Mouse (Mus musculus): ENCODE results near the gene Ablim2. TPM values are rescaled to one million over a fixed set of nuclear protein-coding genes. Genes with fewer than 3 reads are reported as not detected.

Ablim2 gene
- polyA plus RNA-seq, 1 experiment from 2014 or later, result 0.45 TPM

GRCm38 (mm10) chr5:35861456-35861855 lies 103.8 kb downstream of the Ablim2 start:
- Histone ChIP-seq H3K4me2 (ENCODE audit: low read depth, low read length) (no peak overlapping the region), H3K36me3 (ENCODE audit: control insufficient read depth, insufficient read depth) (no peaks in the 10 kb centered on the region), H3K27ac (ENCODE audit: low read length) (no peak overlapping the region), H3K27me3 (ENCODE audit: control insufficient read depth, insufficient read depth, low read depth, low read length) (no peaks in the 10 kb centered on the region), H3K9ac (ENCODE audit: low read depth, low read length) (no peak overlapping the region), H3K9me3 (replicated peaks; ENCODE audit: control insufficient read depth, low read length) (no peaks in the 10 kb centered on the region), H3K4me1 (ENCODE audit: control insufficient read depth, low read depth, low read length) (no peaks in the 10 kb centered on the region), H3K4me3 (ENCODE audit: low read depth, low read length) (no peak overlapping the region)
- 86% methylated on average over 2 of the region's 2 CpGs for WGBS (ENCODE audit: insufficient replicate concordance)
- no peak for ATAC-seq (ENCODE audit: low read depth)

- H3K9me3 ChIP-seq (replicated peaks; ENCODE audit: control insufficient read depth, low read length), result no peaks in the 10 kb centered on the region
- no peak overlapping the region for H3K4me2 ChIP-seq (ENCODE audit: low read depth, low read length)
- H3K4me1 ChIP-seq (ENCODE audit: control insufficient read depth, low read depth, low read length), result no peaks in the 10 kb centered on the region
- ATAC-seq (ENCODE audit: low read depth), result no peak
- H3K4me3 ChIP-seq (ENCODE audit: low read depth, low read length), result no peak overlapping the region
- H3K27me3 ChIP-seq (ENCODE audit: control insufficient read depth, insufficient read depth, low read depth, low read length), result no peaks in the 10 kb centered on the region
- 48% methylated on average over 4 of the region's 4 CpGs for WGBS (ENCODE audit: insufficient replicate concordance)
- H3K9ac ChIP-seq (ENCODE audit: low read depth, low read length), result no peak overlapping the region
- no peak overlapping the region for H3K27ac ChIP-seq (ENCODE audit: low read length)
- H3K36me3 ChIP-seq (ENCODE audit: control insufficient read depth, insufficient read depth), result no peaks in the 10 kb centered on the region
Measured at GRCm38 (mm10) chr5:35869973-35870372, 112.3 kb downstream of the Ablim2 start.

DNA sequence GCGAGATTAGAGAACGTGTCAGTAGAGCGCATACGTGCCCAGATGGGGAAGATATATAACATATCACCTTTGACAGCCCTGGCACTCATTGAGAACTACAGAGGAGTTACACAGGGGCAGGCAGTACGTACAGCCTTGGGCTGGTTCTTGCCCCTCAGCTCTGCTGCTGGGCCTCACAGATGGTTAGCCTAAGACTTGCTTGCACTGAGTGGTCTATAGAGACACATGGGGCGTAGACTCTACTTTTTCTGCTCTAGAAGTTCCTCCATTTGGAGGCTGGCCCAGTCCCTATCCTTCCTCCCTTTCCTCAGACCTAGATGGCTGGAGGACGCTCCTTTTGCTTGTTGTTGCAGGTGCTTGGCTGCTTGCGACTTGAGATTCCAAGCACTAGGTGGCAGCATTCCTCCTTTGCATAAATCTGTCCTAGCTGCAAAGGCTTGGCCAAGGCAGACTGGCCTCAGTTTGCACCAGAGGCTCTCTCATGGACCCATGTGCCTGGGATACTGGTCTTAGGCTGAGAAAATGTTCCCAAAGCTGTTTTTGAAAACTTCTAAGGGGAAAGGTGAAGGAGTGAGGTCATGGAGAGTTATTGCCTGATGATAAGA lies 112.8 kb downstream of the Ablim2 start:
- 50% methylated on average over 8 of the region's 8 CpGs for WGBS (ENCODE audit: insufficient replicate concordance)
- Histone ChIP-seq H3K4me1 (ENCODE audit: control insufficient read depth, low read depth, low read length) (no peaks in the 10 kb centered on the region), H3K4me3 (ENCODE audit: low read depth, low read length) (no peak overlapping the region), H3K4me2 (ENCODE audit: low read depth, low read length) (no peak overlapping the region), H3K36me3 (ENCODE audit: control insufficient read depth, insufficient read depth) (no peaks in the 10 kb centered on the region), H3K27me3 (ENCODE audit: control insufficient read depth, insufficient read depth, low read depth, low read length) (no peaks in the 10 kb centered on the region), H3K9ac (ENCODE audit: low read depth, low read length) (no peak overlapping the region), H3K27ac (ENCODE audit: low read length) (no peak overlapping the region), H3K9me3 (replicated peaks; ENCODE audit: control insufficient read depth, low read length) (no peaks in the 10 kb centered on the region)
- no peak for ATAC-seq (ENCODE audit: low read depth)

GRCm38 (mm10) chr5:35873382-35873781 lies 115.7 kb downstream of the Ablim2 start:
- H3K4me1 ChIP-seq (ENCODE audit: control insufficient read depth, low read depth, low read length), result no peaks in the 10 kb centered on the region
- no peaks in the 10 kb centered on the region for H3K36me3 ChIP-seq (ENCODE audit: control insufficient read depth, insufficient read depth)
- H3K27ac ChIP-seq (ENCODE audit: low read length), result no peak overlapping the region
- no peak overlapping the region for H3K4me3 ChIP-seq (ENCODE audit: low read depth, low read length)
- H3K27me3 ChIP-seq (ENCODE audit: control insufficient read depth, insufficient read depth, low read depth, low read length), result no peaks in the 10 kb centered on the region
- no peak overlapping the region for H3K9ac ChIP-seq (ENCODE audit: low read depth, low read length)
- H3K4me2 ChIP-seq (ENCODE audit: low read depth, low read length), result no peak overlapping the region
- 39% methylated on average over 4 of the region's 4 CpGs for WGBS (ENCODE audit: insufficient replicate concordance)
- ATAC-seq (ENCODE audit: low read depth), result no peak
- no peaks in the 10 kb centered on the region for H3K9me3 ChIP-seq (replicated peaks; ENCODE audit: control insufficient read depth, low read length)

GRCm38 (mm10) chr5:35876236-35876635 lies 118.6 kb downstream of the Ablim2 start:
- Histone ChIP-seq H3K27ac (ENCODE audit: low read length) (no peak overlapping the region), H3K4me3 (ENCODE audit: low read depth, low read length) (no peak overlapping the region), H3K9ac (ENCODE audit: low read depth, low read length) (no peak overlapping the region), H3K4me2 (ENCODE audit: low read depth, low read length) (no peak overlapping the region), H3K4me1 (ENCODE audit: control insufficient read depth, low read depth, low read length) (no peaks in the 10 kb centered on the region), H3K27me3 (ENCODE audit: control insufficient read depth, insufficient read depth, low read depth, low read length) (no peaks in the 10 kb centered on the region), H3K36me3 (ENCODE audit: control insufficient read depth, insufficient read depth) (no peaks in the 10 kb centered on the region), H3K9me3 (replicated peaks; ENCODE audit: control insufficient read depth, low read length) (no peaks in the 10 kb centered on the region)
- ATAC-seq (ENCODE audit: low read depth), result no peak
- 64% methylated on average over 5 of the region's 5 CpGs for WGBS (ENCODE audit: insufficient replicate concordance)

- no peak for ATAC-seq (ENCODE audit: low read depth)
- Histone ChIP-seq H3K4me2 (ENCODE audit: low read depth, low read length) (no peak overlapping the region), H3K4me3 (ENCODE audit: low read depth, low read length) (no peak overlapping the region), H3K36me3 (ENCODE audit: control insufficient read depth, insufficient read depth) (no peaks in the 10 kb centered on the region), H3K27me3 (ENCODE audit: control insufficient read depth, insufficient read depth, low read depth, low read length) (no peaks in the 10 kb centered on the region), H3K4me1 (ENCODE audit: control insufficient read depth, low read depth, low read length) (no peaks in the 10 kb centered on the region), H3K27ac (ENCODE audit: low read length) (no peak overlapping the region), H3K9me3 (replicated peaks; ENCODE audit: control insufficient read depth, low read length) (no peaks in the 10 kb centered on the region), H3K9ac (ENCODE audit: low read depth, low read length) (no peak overlapping the region)
- 76% methylated on average over 8 of the region's 8 CpGs for WGBS (ENCODE audit: insufficient replicate concordance)
Measured at GRCm38 (mm10) chr5:35879199-35879598, 121.5 kb downstream of the Ablim2 start.

DNA sequence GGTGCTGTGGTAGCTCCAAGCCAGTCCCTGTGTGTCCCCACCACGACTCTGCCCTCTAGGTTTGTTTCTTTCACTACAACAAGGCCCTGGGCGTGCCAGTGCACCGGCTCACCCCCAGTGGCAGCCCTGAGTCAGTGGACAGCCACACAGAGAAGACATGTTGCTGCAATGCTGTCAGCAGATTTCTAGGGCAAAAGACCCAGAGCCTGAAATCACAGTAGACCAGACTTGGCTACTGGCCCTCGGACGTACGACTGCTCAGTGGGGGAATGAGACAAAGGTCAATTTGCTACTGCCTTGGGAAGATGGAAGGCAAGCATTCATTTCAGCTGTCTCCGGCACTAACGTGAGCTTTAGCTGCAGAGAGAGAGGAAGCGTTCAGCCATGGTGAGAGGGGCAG lies 124.7 kb downstream of the Ablim2 start:
- no peak for ATAC-seq (ENCODE audit: low read depth)
- Histone ChIP-seq H3K27ac (ENCODE audit: low read length) (no peak overlapping the region), H3K4me1 (ENCODE audit: control insufficient read depth, low read depth, low read length) (no peaks in the 10 kb centered on the region), H3K36me3 (ENCODE audit: control insufficient read depth, insufficient read depth) (no peaks in the 10 kb centered on the region), H3K4me2 (ENCODE audit: low read depth, low read length) (no peak overlapping the region), H3K4me3 (ENCODE audit: low read depth, low read length) (no peak overlapping the region), H3K9me3 (replicated peaks; ENCODE audit: control insufficient read depth, low read length) (no peaks in the 10 kb centered on the region), H3K27me3 (ENCODE audit: control insufficient read depth, insufficient read depth, low read depth, low read length) (no peaks in the 10 kb centered on the region), H3K9ac (ENCODE audit: low read depth, low read length) (no peak overlapping the region)
- 50% methylated on average over 9 of the region's 9 CpGs for WGBS (ENCODE audit: insufficient replicate concordance)

DNA sequence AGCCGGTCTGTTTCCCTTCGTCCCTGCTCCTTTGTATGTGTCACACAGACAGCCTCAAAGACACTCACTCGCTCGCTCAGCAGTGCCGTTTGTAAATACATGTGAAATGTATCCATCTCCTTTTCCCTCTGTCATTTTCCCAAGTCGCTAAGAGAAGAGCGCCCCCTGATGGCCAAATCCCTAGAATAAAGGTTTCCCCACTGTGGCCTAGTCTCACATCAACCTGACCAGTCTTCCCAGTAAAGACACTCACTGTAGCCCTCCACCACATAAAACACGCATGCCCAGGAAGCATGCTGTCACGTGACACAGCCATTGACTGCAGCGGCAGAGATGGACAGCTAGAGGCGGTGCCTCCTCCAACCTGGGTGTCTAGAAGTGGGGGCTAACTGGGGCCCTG lies 126.6 kb downstream of the Ablim2 start:
- Histone ChIP-seq H3K9me3 (replicated peaks; ENCODE audit: control insufficient read depth, low read length) (no peaks in the 10 kb centered on the region), H3K4me2 (ENCODE audit: low read depth, low read length) (no peak overlapping the region), H3K36me3 (ENCODE audit: control insufficient read depth, insufficient read depth) (no peaks in the 10 kb centered on the region), H3K9ac (ENCODE audit: low read depth, low read length) (no peak overlapping the region), H3K27ac (ENCODE audit: low read length) (no peak overlapping the region), H3K27me3 (ENCODE audit: control insufficient read depth, insufficient read depth, low read depth, low read length) (no peaks in the 10 kb centered on the region), H3K4me1 (ENCODE audit: control insufficient read depth, low read depth, low read length) (no peaks in the 10 kb centered on the region), H3K4me3 (ENCODE audit: low read depth, low read length) (no peak overlapping the region)
- ATAC-seq (ENCODE audit: low read depth), result no peak
- 38% methylated on average over 11 of the region's 11 CpGs for WGBS (ENCODE audit: insufficient replicate concordance)

GRCm38 (mm10) chr5:35884689-35885088 lies 127.0 kb downstream of the Ablim2 start:
- no peaks in the 10 kb centered on the region for H3K4me1 ChIP-seq (ENCODE audit: control insufficient read depth, low read depth, low read length)
- no peak for ATAC-seq (ENCODE audit: low read depth)
- no peak overlapping the region for H3K9ac ChIP-seq (ENCODE audit: low read depth, low read length)
- no peaks in the 10 kb centered on the region for H3K36me3 ChIP-seq (ENCODE audit: control insufficient read depth, insufficient read depth)
- whole genome bisulfite sequencing (ENCODE audit: insufficient replicate concordance), result 57% methylated on average over 5 of the region's 5 CpGs
- no peak overlapping the region for H3K27ac ChIP-seq (ENCODE audit: low read length)
- H3K4me2 ChIP-seq (ENCODE audit: low read depth, low read length), result no peak overlapping the region
- no peaks in the 10 kb centered on the region for H3K27me3 ChIP-seq (ENCODE audit: control insufficient read depth, insufficient read depth, low read depth, low read length)
- no peak overlapping the region for H3K4me3 ChIP-seq (ENCODE audit: low read depth, low read length)
- H3K9me3 ChIP-seq (replicated peaks; ENCODE audit: control insufficient read depth, low read length), result no peaks in the 10 kb centered on the region
